10 mouse cellular contexts compared by ENCODE assay signal in genomic region chr11:54101701-54102100, GRCm38 (mm10). TPM values are rescaled to one million over a fixed set of nuclear protein-coding genes. Genes with fewer than 3 reads are reported as not detected.
DNase-seq lines count a peak whose midpoint lies in the region; ATAC-seq and TF ChIP-seq lines count a peak whose summit lies in the region.
"Had no signal": no experiment of that assay in that cellular context is flagged by ENCODE, and none has a peak within 500 bp of the region (broad histone marks: within the 10 kb centered on the region; RNA-seq: fewer than 3 reads in every experiment).

No protein-coding gene starts in this region.

- 0 out of 2 replicates have a peak, but pooled peaks have one; percentile 8 for ATAC-seq in frontal cortex, adult (ENCODE audit: low TSS enrichment)

- no peaks in the 10 kb centered on the region for H3K79me2 ChIP-seq in macrophage (ENCODE audit: inconsistent target)

- no peaks in the 10 kb centered on the region for H3K36me3 ChIP-seq in testis, adult 2 months (ENCODE audit: control insufficient read depth, insufficient read depth, low read length)
- H3K36me3 ChIP-seq in macrophage (ENCODE audit: inconsistent target), result no peaks in the 10 kb centered on the region

- whole genome bisulfite sequencing in macrophage (ENCODE audit: missing documents), result 91% methylated on average over 9 of the region's 9 CpGs

- TF ChIP-seq POLR2A in testis, adult 2 months (IDR thresholded peaks at IDR 0.05; ENCODE audit: control insufficient read depth, low read depth, low read length), result no peak

- H3K4me3 ChIP-seq in testis, adult 2 months (ENCODE audit: control insufficient read depth, low read depth, low read length), result peak overlapping the region; percentile 56; the same call in 1 of the 2 replicates
- peak overlapping the region; percentile 22 for H3K4me3 ChIP-seq in macrophage (ENCODE audit: inconsistent target)

- DNase-seq in frontal cortex, adult 2 months (ENCODE audit: extremely low spot score in 1 of 2, low spot score in 1 of 2), result no peak
- no peak for DNase-seq in testis, postnatal 14 days (ENCODE audit: low spot score)
- DNase-seq in adrenal gland, adult 8-10 months, result no peak
- DNase-seq in right cerebral cortex, postnatal 10 days (ENCODE audit: low spot score in 2 of 2), result no peak
- DNase-seq in frontal cortex, postnatal 36 days (ENCODE audit: low spot score in 2 of 2), result no peak
- DNase-seq: adrenal gland, postnatal 25 days had no signal

- H3K27ac ChIP-seq in testis, adult 2 months (ENCODE audit: control insufficient read depth, insufficient read depth, low read depth, low read length), result no peak overlapping the region
- H3K27ac ChIP-seq in macrophage, result no peak overlapping the region

- H3K27me3 ChIP-seq in testis, adult 2 months (ENCODE audit: control insufficient read depth, insufficient read depth, low read length), result no peaks in the 10 kb centered on the region; the same call in 1 of the 2 replicates

- H3K4me1 ChIP-seq in testis, adult 2 months (ENCODE audit: control insufficient read depth, insufficient read depth, low read length), result peaks cover 14% of the 10 kb centered on the region

- no peak for TF ChIP-seq CTCF in testis, adult 2 months (IDR thresholded peaks at IDR 0.05; ENCODE audit: control insufficient read depth, insufficient read depth, insufficient replicate concordance, low read depth, low read length)

RNA-seq across cellular contexts. Expression of gene P4ha2, which starts 1.8 kb away (rescaled TPM):
- 20.5 and 27.1 TPM in 2 replicates for polyA plus RNA-seq in frontal cortex, adult 2 months (2012; rRNA removed)
- polyA plus RNA-seq in testis, adult 2 months (2012; rRNA removed), result 6.3 and 7.8 TPM in 2 replicates
- total RNA-seq in macrophage (2018; cell fraction: chromatin; rRNA removed), result 10 to 100 TPM in 12 of 26 experiments, 1 to 10 TPM in 14; 1.3 to 33.9 (median 9.6) TPM
- total RNA-seq in macrophage (2018; cell fraction: cytosol; rRNA removed), result 10 to 100 TPM in 2 of 26 experiments, 1 to 10 TPM in 24; 2.6 to 10.9 (median 5.4) TPM
- total RNA-seq in macrophage (2018; cell fraction: nucleus; rRNA removed), result 10 to 100 TPM in 10 of 26 experiments, 1 to 10 TPM in 16; 4.3 to 32.0 (median 8.7) TPM
- polyA plus RNA-seq in macrophage (2018), result 8.3 to 15.6 TPM (median 11.6 TPM) in 3 replicates
- total RNA-seq in adrenal gland, adult 8-10 months (2022), result 10 to 100 TPM; 29.1 to 52.2 (median 44.5) TPM
- total RNA-seq: megakaryocyte, adult 5-6 weeks had no signal

RNA-seq across cellular contexts. Expression of gene Pdlim4, which starts 32.9 kb away (rescaled TPM):
- 22.6 and 24.7 TPM in 2 replicates for polyA plus RNA-seq in frontal cortex, adult 2 months (2012; rRNA removed)
- polyA plus RNA-seq in testis, adult 2 months (2012; rRNA removed), result 4.4 and 7.2 TPM in 2 replicates
- 10 to 100 TPM; 13.2 to 89.9 (median 45.3) TPM for total RNA-seq in macrophage (2018; cell fraction: chromatin; rRNA removed)
- total RNA-seq in macrophage (2018; cell fraction: cytosol; rRNA removed), result 10 to 100 TPM; 32.2 to 67.7 (median 41.7) TPM
- 10 to 100 TPM; 15.0 to 75.9 (median 36.0) TPM for total RNA-seq in macrophage (2018; cell fraction: nucleus; rRNA removed)
- polyA plus RNA-seq in macrophage (2018), result 33.9 to 78.0 TPM (median 67.8 TPM) in 3 replicates
- total RNA-seq in adrenal gland, adult 8-10 months (2022), result 10 to 100 TPM in 2 of 4 experiments, 1 to 10 TPM in 2; 6.7 to 16.2 (median 12.1) TPM
